Mouse (Mus musculus): Measurements from ENCODE around the gene Ilf2.

Ilf2 gene

GRCm38 (mm10) chr3:90475831-90476611, at the start of gene Ilf2:
Ilf2 (plus strand) TSS chr3:90476126.
- DNase-seq = peak; percentile 89 to 94

DNA sequence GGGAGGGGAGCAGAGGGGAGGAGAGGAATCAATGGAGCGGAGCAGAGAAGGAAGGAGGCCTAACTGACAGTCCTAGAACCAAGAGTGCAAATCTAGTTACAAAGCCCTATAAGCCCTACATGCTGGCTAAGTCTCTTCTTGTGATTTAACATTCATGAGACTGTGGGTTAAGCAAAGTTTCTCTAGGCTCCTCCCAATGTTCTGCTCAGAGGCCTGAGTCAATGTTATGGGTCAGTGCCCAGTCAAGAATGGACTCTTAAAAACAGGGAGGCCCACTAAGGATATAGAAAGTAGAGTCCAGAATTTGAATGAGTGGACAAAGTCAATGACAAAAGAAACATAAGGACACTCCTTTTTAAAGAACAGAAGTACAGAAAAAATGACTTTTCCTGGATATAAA, 48.4 kb upstream of the Ilf2 start:
- DNase-seq = no peak

DNA sequence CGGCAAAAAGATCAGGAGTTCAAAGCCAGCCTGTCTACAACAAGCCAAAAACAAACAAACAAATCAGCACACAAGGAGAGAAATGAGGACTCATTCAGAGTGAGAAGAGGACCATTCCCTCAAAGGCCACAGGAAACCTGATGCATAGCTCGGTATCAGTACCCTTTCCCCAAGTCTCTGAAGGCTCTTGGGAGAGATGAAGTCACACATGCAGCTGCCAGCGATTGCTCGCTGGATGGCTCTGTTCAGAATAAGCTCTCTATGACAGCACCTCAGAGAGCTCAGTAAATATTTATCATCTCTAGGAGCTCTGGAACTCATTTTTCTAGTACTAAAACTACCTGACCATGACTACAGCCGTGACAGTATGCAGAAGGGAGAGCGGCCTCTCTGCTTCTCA, 47.7 kb upstream of the Ilf2 start:
- DNase-seq = no peak

- no peak for DNase-seq
Measured at GRCm38 (mm10) chr3:90429576-90429975, 46.4 kb upstream of the Ilf2 start.

DNA sequence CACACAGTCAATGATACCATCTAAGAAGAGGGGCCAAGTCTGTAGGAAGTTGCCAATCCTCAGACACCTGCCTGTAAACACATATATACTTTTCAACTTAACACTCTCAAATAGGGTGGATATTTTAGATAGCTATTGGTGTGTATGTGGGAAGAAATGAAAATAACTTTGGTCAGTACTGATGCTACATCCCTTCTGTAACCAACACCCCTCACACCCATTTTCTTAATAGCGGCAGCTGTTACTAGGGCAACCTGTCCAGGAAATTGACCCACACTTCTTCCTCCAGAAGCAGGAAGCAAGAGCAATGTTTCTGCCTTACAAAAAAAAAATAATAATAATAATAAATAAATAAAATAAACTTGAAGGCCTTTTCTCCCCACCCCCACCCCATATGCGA, 43.6 kb upstream of the Ilf2 start:
- no peak for DNase-seq

DNA sequence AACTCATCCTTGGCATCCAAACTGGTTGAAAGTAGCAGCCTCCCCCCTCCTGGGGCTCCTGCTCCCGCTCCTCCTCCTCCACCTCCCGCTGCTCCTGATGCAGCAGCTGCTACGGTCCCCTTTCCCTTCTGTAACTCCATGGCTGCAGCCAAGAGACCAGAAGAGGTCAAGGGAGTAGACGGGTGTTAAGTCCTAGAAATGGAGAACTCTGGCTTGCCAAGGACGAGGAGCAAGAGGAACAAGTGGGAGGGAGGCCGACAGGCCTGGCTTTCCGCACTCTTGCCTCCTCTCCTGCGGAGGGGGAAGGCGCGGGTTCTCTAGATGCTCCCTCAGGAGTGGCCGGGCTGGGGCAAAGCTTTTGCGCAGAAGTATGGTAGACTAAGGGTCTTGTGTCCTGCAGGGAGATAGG, 43.1 kb upstream of the Ilf2 start:
- no peak for DNase-seq

DNA sequence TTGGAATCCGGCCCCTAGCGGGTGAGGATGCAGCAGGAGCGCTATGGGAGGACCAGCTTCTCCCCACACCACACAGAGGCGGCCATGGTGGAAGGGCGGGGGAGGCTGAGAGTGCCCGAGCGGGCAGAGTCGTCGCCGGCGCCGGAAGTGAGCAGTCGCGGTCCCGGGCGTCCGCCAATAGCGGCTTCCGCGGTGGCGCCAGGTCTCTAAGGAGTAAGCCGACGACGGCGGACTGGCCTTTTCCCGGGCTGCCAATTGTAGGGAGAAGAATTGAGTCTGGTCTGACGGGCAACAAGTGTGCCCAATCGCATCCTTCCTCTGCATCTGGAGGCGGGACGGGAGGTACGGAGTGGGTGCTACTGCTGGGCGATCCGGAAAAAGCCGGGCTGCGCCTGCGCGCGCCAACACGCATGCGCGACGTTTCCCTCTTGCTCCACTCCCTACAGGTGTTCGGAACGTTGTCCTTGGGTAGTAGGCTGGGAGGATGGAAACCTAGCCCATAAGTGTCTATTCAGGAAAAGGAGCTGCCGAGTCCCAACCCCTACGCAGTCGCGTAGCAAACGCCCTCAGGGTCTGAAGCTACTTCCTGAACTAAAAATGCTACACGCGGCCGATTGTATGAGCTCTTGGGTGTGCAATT, 42.4 kb upstream of the Ilf2 start, which contains the start of gene Ints3:
Gene Ints3, minus strand, starts transcription at position 242 of the 640 bp plus-strand sequence.
- peak; percentile 99 to 100 for DNase-seq

DNA sequence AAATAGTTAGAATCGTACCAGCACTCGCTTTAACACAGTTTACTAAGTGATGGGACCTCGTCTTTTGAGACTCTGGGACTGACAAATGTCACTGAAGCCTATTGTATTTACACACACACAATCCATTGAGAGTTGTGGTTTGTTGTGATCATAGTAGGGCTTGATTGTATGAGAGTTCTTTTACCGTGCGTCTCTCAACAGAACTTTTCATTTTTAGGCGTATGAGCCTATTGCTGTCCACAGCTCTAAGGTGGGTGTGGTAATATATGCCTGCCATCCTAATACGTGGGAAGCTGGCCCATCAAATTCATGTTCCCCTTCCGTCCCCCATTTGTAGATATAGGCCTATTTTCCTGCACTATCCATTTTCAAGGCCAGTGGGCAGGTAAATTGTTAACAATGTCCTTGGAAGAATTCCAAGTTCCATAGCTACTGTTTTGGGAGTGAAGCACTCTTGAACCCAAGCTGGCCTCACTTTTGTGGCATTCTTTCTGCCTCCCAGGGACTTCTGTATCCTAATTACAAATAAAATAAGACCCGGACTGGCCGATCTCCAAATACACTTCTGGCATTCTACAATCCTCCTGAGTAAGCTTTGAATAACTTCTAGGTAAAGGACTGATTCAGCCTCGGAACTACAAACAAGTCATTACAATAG, 41.7 kb upstream of the Ilf2 start:
- DNase-seq = no peak

- no peak for DNase-seq
Measured at GRCm38 (mm10) chr3:90437131-90437530, 38.8 kb upstream of the Ilf2 start.

DNA sequence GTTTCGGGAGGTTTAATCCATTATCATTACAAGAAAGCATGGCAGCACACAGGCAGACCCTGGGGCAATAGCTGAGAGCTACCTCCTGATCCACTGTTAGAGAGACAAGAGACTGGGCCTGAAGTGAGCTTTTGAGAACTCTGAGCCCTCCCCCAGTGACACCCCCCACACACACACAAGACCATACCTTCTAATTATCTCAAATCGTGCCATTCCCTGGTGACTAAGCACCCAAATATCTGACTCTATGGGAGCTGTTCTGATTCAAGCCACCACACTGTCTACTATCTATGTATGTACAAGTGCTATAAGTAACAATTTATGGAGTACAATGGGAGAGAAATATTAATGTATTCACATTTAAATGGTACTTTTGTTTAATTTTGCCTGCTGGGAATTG, 35.2 kb upstream of the Ilf2 start:
- no peak for DNase-seq

GRCm38 (mm10) chr3:90443977-90444376, 31.9 kb upstream of the Ilf2 start:
- DNase-seq = no peak

GRCm38 (mm10) chr3:90445417-90446200, 30.3 kb upstream of the Ilf2 start:
- no peak for DNase-seq

GRCm38 (mm10) chr3:90446389-90447122, 29.4 kb upstream of the Ilf2 start:
- DNase-seq = peak; percentile 67 to 70

GRCm38 (mm10) chr3:90447123-90447494, 28.8 kb upstream of the Ilf2 start:
- no peak for DNase-seq

DNA sequence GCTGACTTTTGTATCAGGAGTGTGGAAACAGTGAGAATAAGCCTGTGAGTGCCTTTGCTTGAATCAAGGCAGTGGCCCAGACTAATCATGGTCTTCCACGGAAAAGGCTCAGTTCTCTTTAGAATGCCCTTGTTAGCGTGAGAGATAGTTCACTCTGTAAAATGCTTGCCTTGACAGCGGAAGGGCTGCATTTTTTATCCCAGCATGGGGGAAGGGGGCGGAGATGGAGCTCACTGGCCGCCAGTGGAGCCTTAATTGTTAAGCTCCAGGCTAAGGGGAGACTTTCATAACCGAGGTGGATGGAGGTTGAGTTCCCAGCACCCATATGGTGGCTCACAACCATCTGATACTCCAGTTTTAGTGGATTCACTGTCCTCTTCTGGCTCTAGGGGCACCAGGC, 27.3 kb upstream of the Ilf2 start:
- DNase-seq = no peak

DNA sequence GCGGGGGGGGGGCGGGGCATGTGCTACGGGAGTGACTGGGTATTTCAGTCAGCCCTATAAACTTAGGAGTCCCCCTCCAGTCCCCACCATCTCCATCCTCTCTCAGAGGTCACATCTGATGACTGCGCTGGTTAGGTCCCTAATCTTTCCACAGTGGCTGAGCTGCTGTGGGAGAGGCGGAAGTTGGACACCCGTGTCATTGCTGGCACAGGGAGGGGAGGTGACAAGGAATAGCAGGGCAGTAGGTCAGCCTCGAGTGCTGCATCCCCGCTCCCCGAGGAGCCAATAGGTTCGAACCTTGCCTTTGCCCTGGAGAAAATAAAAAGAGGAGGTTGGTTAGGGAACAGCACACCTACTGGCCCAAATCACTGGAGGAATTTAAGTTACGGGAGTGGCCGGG, 25.1 kb upstream of the Ilf2 start:
- DNase-seq = no peak

GRCm38 (mm10) chr3:90451396-90452095, 24.4 kb upstream of the Ilf2 start:
- no peak for DNase-seq

GRCm38 (mm10) chr3:90454931-90455330, 21.0 kb upstream of the Ilf2 start:
- no peak for DNase-seq

DNA sequence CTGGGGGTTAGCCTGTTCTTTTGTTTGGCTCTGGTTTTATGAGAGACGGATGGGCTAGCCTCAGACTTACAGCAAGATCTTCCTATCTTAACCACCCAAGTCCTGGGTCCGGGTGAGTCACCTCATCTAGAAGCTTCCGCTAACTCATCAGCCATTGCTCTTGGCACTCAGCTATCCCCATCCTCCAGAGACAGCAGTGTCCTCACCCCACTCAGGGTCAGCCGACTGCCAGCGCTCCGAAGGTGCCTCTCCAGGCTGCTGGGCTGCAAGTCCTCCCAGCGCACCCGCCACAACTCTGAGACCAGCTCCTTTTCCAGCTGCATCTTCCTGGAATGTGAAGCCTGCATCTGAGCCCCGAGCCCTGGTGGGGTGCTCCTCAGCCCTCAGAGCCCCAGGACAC, 16.2 kb upstream of the Ilf2 start:
- DNase-seq = no peak

- DNase-seq = no peak
Measured at GRCm38 (mm10) chr3:90460315-90460714, 15.6 kb upstream of the Ilf2 start.

DNA sequence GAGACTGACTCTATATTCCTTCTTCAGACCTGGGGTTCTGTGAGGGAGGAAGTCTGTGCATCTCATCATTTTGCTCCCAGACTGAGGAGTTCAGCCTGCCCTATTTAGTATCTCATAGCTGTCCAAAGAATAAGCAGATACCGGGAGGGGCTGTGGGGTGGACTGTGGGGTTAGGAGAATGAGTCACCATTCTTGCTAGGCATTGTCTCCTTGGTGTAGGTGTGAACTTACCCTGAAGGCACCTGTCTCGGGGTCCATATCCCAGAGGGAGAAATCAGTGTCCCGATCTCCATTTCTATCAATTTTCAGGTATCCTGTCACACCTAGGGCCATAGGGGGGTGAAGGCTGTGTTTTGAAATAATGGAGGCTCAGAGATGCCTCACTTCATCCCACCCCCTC, 14.0 kb upstream of the Ilf2 start:
- DNase-seq = no peak

DNA sequence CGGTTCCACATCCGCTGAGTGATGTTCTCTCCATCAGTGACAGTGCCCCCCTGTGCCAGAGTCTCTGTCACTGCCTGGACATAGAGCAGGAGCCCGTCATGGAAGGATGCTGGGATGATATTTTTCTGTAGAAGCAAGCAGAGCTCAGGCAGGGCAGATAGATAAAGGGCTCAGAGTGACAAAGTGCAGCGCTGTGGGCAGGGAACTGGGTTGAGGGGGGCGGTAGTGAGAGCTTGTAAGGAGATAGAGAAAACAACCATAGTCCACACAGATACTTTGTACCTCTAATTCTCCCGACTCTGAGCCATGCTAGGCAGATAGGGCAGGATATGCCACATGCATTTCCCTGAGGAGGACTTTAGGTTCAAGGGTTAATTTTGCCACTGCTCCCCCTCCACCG, 13.3 kb upstream of the Ilf2 start:
- no peak for DNase-seq
